Mouse (Mus musculus): ENCODE data around the gene Fam117a. TPM values are rescaled to one million over a fixed set of nuclear protein-coding genes. Genes with fewer than 3 reads are reported as not detected.
A peak's percentile ranks its signal among the peaks of the same experiment; 100 is the strongest.

The Fam117a gene
- polyA plus RNA-seq, 1 experiment from 2014 or later: 7.5 TPM

DNA sequence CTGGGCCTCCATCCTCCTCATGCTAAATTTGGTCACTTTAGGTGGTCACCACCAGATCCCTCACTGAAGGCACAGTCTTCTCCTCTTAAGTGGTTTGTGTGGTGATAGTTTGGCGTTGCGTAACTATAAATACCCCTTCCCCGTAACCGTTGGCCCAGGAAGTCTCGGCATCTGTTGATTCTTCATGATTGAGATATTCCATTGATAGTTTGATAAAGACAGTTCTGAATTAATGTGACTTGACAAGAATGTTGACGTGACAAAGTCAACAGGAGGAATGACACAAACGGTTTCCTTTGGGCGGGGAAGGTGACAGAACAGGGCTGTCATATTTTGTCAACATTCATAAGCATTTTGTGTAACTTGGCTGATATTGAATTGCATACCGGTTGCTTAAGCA is 16.4 kb downstream of the Fam117a start:
- Histone ChIP-seq H3K4me3 (ENCODE audit: low read depth, low read length) (no peak overlapping the region), H3K9me3 (ENCODE audit: control insufficient read depth, low read length) (no peaks in the 10 kb centered on the region), H3K9ac (ENCODE audit: low read length) (no peak overlapping the region), H3K4me1 (ENCODE audit: control insufficient read depth, insufficient read depth, low read length) (no peaks in the 10 kb centered on the region), H3K27ac (ENCODE audit: low read depth, low read length) (no peak overlapping the region), H3K4me2 (no peak overlapping the region), H3K27me3 (ENCODE audit: control insufficient read depth, insufficient read depth, low read length) (no peaks in the 10 kb centered on the region), H3K36me3 (ENCODE audit: control insufficient read depth, insufficient read depth, low read length) (no peaks in the 10 kb centered on the region)
- no peak for DNase-seq (ENCODE audit: low spot score, missing footprints)
- ATAC-seq (ENCODE audit: low FRiP score): no peak
- 92% methylated on average over 9 of the region's 9 CpGs for WGBS

DNA sequence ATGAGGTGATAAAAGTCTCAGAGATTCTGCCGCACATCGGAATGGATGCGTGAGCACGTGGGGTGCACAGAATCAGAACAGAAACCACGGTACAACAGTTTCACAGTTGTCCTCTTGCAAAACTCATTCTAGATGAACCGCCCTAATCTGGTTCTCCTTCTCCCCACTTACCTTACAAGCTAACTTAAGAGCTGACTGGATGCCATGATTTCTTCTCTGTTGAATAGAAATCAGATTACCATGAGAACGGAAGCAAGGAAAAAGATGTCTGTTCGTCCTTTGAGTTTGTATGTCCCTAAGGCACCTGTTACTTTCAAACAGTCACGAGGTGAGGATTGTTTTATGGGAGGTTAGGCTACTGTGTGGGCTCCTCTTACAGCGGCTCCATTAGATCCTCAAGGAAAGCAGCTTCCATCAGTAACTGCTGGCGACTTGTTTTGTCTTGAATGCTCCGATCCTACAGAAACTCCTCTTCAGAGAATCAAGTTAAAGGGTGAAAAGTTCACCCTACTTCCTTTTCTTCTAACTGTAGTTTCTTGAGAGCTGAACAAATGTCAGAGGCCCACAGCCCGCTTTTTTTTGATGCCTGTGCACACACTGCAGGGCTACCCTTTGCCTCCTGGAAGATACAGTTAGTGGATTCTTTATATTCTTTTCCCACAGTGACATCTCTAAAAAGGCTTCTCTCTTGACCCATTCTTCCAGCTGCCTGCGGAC is 17.6 kb downstream of the Fam117a start:
- DNase-seq (ENCODE audit: low spot score, missing footprints) (no peak), ATAC-seq (ENCODE audit: low FRiP score) (no peak)
- WGBS: 88% methylated on average over 14 of the region's 14 CpGs
- Histone ChIP-seq H3K4me2 (no peak overlapping the region), H3K4me1 (ENCODE audit: control insufficient read depth, insufficient read depth, low read length) (no peaks in the 10 kb centered on the region), H3K27me3 (ENCODE audit: control insufficient read depth, insufficient read depth, low read length) (no peaks in the 10 kb centered on the region), H3K36me3 (ENCODE audit: control insufficient read depth, insufficient read depth, low read length) (no peaks in the 10 kb centered on the region), H3K27ac (ENCODE audit: low read depth, low read length) (no peak overlapping the region), H3K9me3 (ENCODE audit: control insufficient read depth, low read length) (no peaks in the 10 kb centered on the region), H3K9ac (ENCODE audit: low read length) (no peak overlapping the region), H3K4me3 (ENCODE audit: low read depth, low read length) (no peak overlapping the region)

DNA sequence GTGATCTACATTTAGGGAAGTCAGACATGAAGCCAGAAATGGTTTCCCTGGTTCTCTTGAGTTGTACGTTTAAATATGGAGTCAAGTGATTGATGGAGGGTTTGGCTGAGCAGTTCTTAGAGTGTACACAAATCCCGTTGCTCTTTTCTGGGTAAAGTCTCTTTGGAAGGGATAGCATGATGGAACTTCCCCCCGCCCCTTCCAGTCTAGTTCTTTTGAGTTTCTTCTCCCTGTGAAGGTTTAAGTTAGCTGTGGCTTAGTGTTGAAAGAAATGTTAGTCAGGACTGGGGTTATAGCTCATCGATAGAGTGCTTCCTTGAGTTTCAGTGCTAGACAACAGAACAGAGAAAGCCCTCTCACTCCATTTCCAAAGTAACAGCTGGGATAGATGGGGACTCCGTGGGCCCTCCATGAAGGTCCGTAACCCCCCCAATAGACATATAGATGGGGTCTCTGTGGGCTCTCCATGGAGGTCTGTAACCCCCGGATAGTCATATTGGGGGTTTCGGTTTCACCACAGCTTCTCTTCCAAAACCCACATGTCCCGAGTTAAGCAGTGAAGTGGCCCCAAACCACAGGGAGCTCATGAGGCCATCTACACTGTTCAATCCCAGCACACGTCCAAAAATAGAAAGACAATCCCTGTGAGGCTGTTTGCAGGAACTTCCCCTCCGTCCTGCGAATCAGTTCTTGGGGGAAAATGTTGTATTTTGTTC is 18.3 kb downstream of the Fam117a start:
- H3K4me3 ChIP-seq (ENCODE audit: low read depth, low read length): no peak overlapping the region
- no peaks in the 10 kb centered on the region for H3K4me1 ChIP-seq (ENCODE audit: control insufficient read depth, insufficient read depth, low read length)
- no peak for DNase-seq (ENCODE audit: low spot score, missing footprints)
- no peak for ATAC-seq (ENCODE audit: low FRiP score)
- H3K4me2 ChIP-seq: no peak overlapping the region
- H3K36me3 ChIP-seq (ENCODE audit: control insufficient read depth, insufficient read depth, low read length): no peaks in the 10 kb centered on the region
- no peaks in the 10 kb centered on the region for H3K9me3 ChIP-seq (ENCODE audit: control insufficient read depth, low read length)
- WGBS: 89% methylated on average over 12 of the region's 12 CpGs
- H3K27me3 ChIP-seq (ENCODE audit: control insufficient read depth, insufficient read depth, low read length): no peaks in the 10 kb centered on the region
- H3K9ac ChIP-seq (ENCODE audit: low read length): no peak overlapping the region
- H3K27ac ChIP-seq (ENCODE audit: low read depth, low read length): no peak overlapping the region

DNA sequence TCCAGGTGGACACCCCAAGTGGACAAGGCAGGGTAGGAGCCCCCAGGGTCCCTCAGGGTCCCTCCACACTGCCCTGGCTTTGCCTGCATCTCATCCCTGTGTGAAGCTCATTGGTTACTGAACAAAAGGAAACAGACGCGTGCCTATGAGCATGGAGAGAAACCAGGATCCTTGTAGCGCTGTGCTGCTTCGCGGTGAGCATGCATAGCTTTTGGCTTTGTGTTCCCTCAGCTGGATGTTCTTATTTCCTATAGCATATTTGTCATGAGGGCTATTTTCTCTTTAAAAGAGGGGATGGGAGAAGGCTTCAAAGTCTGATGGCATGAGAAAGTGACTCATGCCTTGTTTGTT is 18.8 kb downstream of the Fam117a start:
- no peaks in the 10 kb centered on the region for H3K4me1 ChIP-seq (ENCODE audit: control insufficient read depth, insufficient read depth, low read length)
- H3K4me2 ChIP-seq: no peak overlapping the region
- DNase-seq (ENCODE audit: low spot score, missing footprints) (no peak), ATAC-seq (ENCODE audit: low FRiP score) (no peak)
- H3K4me3 ChIP-seq (ENCODE audit: low read depth, low read length): no peak overlapping the region
- no peak overlapping the region for H3K9ac ChIP-seq (ENCODE audit: low read length)
- H3K27ac ChIP-seq (ENCODE audit: low read depth, low read length): no peak overlapping the region
- H3K9me3 ChIP-seq (ENCODE audit: control insufficient read depth, low read length): no peaks in the 10 kb centered on the region
- no peaks in the 10 kb centered on the region for H3K36me3 ChIP-seq (ENCODE audit: control insufficient read depth, insufficient read depth, low read length)
- WGBS: 92% methylated on average over 5 of the region's 5 CpGs
- no peaks in the 10 kb centered on the region for H3K27me3 ChIP-seq (ENCODE audit: control insufficient read depth, insufficient read depth, low read length)

DNA sequence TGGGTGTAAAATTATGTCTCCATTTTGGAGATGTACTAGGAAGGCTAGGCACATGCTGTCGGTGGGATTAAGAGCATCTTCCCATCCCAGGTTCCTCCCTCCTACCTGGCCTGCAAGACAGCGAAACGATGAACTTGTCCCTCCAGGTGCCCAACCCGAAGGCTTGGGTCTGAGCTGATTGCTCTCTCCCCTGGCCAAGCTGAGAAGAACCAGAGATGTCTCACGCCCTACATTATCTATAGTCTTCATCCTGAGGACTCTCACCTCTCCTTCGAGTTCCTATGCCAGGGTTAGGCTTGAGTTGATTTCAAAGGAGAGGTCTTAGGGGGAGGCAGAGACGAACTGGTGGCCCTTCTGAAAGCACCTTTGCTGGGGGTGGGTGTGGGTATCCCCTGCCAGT is 19.2 kb downstream of the Fam117a start:
- 88% methylated on average over 7 of the region's 7 CpGs for WGBS
- Histone ChIP-seq H3K9me3 (ENCODE audit: control insufficient read depth, low read length) (no peaks in the 10 kb centered on the region), H3K4me3 (ENCODE audit: low read depth, low read length) (no peak overlapping the region), H3K36me3 (ENCODE audit: control insufficient read depth, insufficient read depth, low read length) (no peaks in the 10 kb centered on the region), H3K9ac (ENCODE audit: low read length) (no peak overlapping the region), H3K4me1 (ENCODE audit: control insufficient read depth, insufficient read depth, low read length) (no peaks in the 10 kb centered on the region), H3K4me2 (no peak overlapping the region), H3K27me3 (ENCODE audit: control insufficient read depth, insufficient read depth, low read length) (no peaks in the 10 kb centered on the region), H3K27ac (ENCODE audit: low read depth, low read length) (no peak overlapping the region)
- ATAC-seq (ENCODE audit: low FRiP score) (no peak), DNase-seq (ENCODE audit: low spot score, missing footprints) (no peak)

DNA sequence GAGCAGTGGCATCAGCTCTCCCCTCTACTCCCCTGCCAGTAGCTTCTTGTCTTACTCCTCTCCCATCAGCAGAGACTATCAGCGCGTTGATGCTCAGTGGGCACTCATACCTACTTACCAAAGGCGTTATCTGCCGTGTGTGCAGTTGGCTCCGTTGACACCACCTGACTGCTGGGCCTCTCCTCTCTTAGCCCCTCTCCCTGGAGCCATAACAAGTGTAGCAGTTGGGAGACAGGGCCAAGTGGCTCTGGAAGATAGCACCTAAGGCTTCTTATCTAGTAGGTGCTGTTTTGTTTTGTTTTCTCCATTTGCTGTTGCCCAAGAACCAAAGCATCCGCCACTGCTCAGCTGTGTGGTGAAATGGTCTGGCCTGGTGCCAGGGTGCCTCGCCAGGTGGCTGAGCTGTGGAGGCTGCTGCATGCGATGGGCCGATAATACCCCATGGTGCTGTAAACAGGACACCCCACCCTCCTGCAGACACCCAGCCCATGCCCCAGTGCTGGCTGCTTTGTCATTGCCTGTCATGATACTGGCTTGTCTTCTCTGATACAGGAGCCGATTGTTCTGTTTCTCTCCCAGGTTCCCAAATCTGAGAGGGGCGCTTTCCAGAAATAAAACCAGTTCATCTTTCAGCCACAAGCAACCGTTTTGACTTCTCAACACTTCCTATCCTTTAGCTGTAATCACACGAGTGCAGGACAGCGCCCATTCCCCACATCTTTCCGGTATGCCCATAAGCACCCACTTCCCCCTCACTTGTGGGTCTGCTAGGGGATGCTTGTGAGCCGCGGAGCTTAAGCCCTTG is 19.9 kb downstream of the Fam117a start:
- ATAC-seq (ENCODE audit: low FRiP score): no peak
- DNase-seq (ENCODE audit: low spot score, missing footprints): no peak
- no peaks in the 10 kb centered on the region for H3K36me3 ChIP-seq (ENCODE audit: control insufficient read depth, insufficient read depth, low read length)
- H3K27me3 ChIP-seq (ENCODE audit: control insufficient read depth, insufficient read depth, low read length): no peaks in the 10 kb centered on the region
- H3K4me1 ChIP-seq (ENCODE audit: control insufficient read depth, insufficient read depth, low read length): no peaks in the 10 kb centered on the region
- H3K4me3 ChIP-seq (ENCODE audit: low read depth, low read length): no peak overlapping the region
- peak overlapping the region; percentile 44; the same call in 1 of the 2 replicates for H3K27ac ChIP-seq (ENCODE audit: low read depth, low read length)
- no peaks in the 10 kb centered on the region for H3K9me3 ChIP-seq (ENCODE audit: control insufficient read depth, low read length)
- no peak overlapping the region for H3K4me2 ChIP-seq
- H3K9ac ChIP-seq (ENCODE audit: low read length): no peak overlapping the region
- 82% methylated on average over 17 of the region's 17 CpGs for WGBS

DNA sequence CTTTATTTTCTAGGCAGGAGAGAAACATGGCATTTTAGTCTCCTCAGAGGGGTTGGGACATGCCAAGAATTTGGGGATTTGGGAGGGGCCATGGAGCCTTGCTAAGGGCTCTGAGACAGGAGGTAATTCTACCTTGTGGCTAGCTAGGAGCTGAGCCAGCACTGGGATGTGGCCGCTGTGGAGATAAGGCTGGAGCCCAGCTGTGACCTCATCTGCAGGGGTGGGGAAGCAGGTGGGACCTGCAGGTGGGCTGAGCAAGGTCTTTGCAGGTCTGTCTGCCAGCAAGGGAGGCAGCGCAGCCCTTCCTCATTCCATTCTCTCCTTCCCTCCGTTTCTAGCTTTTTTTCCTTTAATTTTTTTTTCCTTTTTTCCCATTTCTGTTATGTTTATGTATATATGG is 21.4 kb downstream of the Fam117a start:
- no peaks in the 10 kb centered on the region for H3K9me3 ChIP-seq (ENCODE audit: control insufficient read depth, low read length)
- H3K9ac ChIP-seq (ENCODE audit: low read length): no peak overlapping the region
- H3K4me1 ChIP-seq (ENCODE audit: control insufficient read depth, insufficient read depth, low read length): no peaks in the 10 kb centered on the region
- no peaks in the 10 kb centered on the region for H3K27me3 ChIP-seq (ENCODE audit: control insufficient read depth, insufficient read depth, low read length)
- ATAC-seq (ENCODE audit: low FRiP score) (no peak), DNase-seq (ENCODE audit: low spot score, missing footprints) (no peak)
- no peak overlapping the region for H3K4me3 ChIP-seq (ENCODE audit: low read depth, low read length)
- H3K36me3 ChIP-seq (ENCODE audit: control insufficient read depth, insufficient read depth, low read length): no peaks in the 10 kb centered on the region
- no peak overlapping the region for H3K4me2 ChIP-seq
- H3K27ac ChIP-seq (ENCODE audit: low read depth, low read length): no peak overlapping the region
- 77% methylated on average over 3 of the region's 3 CpGs for WGBS

DNA sequence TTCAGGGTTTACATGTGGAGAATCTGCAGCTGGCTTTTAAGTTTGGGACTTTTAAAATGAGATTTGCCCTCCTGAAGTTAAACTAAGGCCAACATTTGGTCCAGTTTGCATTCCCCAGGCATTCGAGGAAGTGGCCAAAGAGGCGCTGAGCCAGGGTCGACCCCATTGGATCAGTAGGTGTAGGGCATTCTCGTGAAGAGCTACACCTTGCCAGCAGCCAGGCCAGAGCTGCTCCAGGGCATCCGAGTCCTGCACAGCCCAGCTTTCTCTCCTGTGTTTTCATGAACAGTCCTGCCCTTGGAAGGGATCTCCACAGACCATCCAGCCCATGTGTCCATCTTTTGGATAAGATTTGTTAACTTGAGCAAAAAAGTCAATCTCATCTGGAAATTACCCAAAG is 27.6 kb downstream of the Fam117a start:
- ATAC-seq (ENCODE audit: low FRiP score): no peak
- Histone ChIP-seq H3K36me3 (ENCODE audit: control insufficient read depth, insufficient read depth, low read length) (no peaks in the 10 kb centered on the region), H3K27ac (ENCODE audit: low read depth, low read length) (no peak overlapping the region), H3K4me3 (ENCODE audit: low read depth, low read length) (no peak overlapping the region), H3K4me2 (no peak overlapping the region), H3K27me3 (ENCODE audit: control insufficient read depth, insufficient read depth, low read length) (no peaks in the 10 kb centered on the region), H3K9ac (ENCODE audit: low read length) (no peak overlapping the region), H3K4me1 (ENCODE audit: control insufficient read depth, insufficient read depth, low read length) (no peaks in the 10 kb centered on the region), H3K9me3 (ENCODE audit: control insufficient read depth, low read length) (no peaks in the 10 kb centered on the region)
- WGBS: 86% methylated on average over 5 of the region's 5 CpGs
- DNase-seq (ENCODE audit: low spot score, missing footprints): no peak

DNA sequence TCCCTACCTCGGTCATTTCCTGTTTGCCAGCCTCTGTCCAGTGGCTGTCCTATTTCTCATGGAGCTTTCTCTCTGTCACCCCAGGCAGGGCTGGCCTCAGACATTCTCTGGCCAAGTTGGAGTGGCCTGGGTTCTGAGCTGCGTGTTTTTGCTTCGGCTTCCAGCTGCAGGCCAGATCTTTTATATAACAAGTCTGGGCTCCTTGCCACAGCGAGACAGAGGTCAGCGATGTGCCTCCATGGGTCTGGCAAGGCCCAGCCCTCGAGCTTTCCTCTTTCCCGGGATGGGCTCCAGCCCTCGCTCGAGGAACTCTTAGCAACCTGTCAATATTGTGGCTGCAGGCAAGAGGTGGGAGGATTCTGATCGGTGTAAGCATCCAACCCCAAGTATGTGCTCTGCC is 28.8 kb downstream of the Fam117a start:
- WGBS: 89% methylated on average over 10 of the region's 10 CpGs

More for the DNA sequence above, 28.8 kb downstream of the Fam117a start:
- Histone ChIP-seq H3K9ac (ENCODE audit: low read length) (no peak overlapping the region), H3K27me3 (ENCODE audit: control insufficient read depth, insufficient read depth, low read length) (no peaks in the 10 kb centered on the region), H3K27ac (ENCODE audit: low read depth, low read length) (no peak overlapping the region), H3K4me3 (ENCODE audit: low read depth, low read length) (no peak overlapping the region), H3K9me3 (ENCODE audit: control insufficient read depth, low read length) (no peaks in the 10 kb centered on the region), H3K36me3 (ENCODE audit: control insufficient read depth, insufficient read depth, low read length) (no peaks in the 10 kb centered on the region), H3K4me2 (no peak overlapping the region), H3K4me1 (ENCODE audit: control insufficient read depth, insufficient read depth, low read length) (no peaks in the 10 kb centered on the region)
- ATAC-seq (ENCODE audit: low FRiP score) (no peak), DNase-seq (ENCODE audit: low spot score, missing footprints) (no peak)

Data from midbrain, embryonic 11.5 days (tissue).